Comparison of ENCODE assay signal across 10 mouse cellular contexts in the genomic region with DNA sequence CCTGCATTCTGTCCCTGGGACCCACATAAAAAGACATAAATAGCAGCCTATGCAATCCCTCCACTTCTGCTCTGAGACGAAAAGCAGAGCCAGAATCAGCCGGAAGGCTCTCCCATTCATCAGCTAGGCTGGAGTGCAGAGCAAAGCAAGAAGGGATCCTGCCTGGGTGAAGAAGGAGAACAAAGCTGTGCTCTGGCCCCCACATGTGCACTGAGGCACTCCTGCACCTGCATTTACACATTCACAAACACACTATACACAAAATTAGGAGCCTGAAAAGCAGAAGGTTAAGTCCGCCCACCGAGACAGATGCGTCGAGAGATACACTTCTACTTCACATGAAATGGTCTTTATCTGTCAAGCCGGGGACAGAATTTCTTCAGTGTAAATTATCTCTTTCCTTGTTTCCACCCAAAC. TPM values are rescaled to one million over a fixed set of nuclear protein-coding genes. Genes with fewer than 3 reads are reported as not detected.
DNase-seq lines count a peak whose midpoint lies in the region; ATAC-seq and TF ChIP-seq lines count a peak whose summit lies in the region.
"Had no signal": no experiment of that assay in that cellular context is flagged by ENCODE, and none has a peak within 500 bp of the region (broad histone marks: within the 10 kb centered on the region; RNA-seq: fewer than 3 reads in every experiment).

No protein-coding gene starts in this region.

- peak overlapping the region; percentile 13; the same call in 1 of the 2 replicates for H3K4me3 ChIP-seq in forebrain, embryonic 10.5 days
- no peak overlapping the region for H3K4me3 ChIP-seq in forebrain, embryonic 15.5 days
- H3K4me3 ChIP-seq in intestine, embryonic 16.5 days (ENCODE audit: low read length), result no peak overlapping the region
- no peak overlapping the region for H3K4me3 ChIP-seq in stomach, postnatal 0 days (ENCODE audit: low read depth, low read length)
- H3K4me3 ChIP-seq in hindbrain, embryonic 14.5 days (replicated peaks; ENCODE audit: low read length), result no peak overlapping the region
- H3K4me3 ChIP-seq: embryonic facial prominence, embryonic 13.5 days had no signal

- peak overlapping the region; percentile 63 for H3K27ac ChIP-seq in forebrain, embryonic 10.5 days
- no peak overlapping the region for H3K27ac ChIP-seq in forebrain, embryonic 15.5 days (replicated peaks)
- H3K27ac ChIP-seq in intestine, embryonic 16.5 days (ENCODE audit: low read length), result peak overlapping the region; percentile 46
- H3K27ac ChIP-seq in stomach, postnatal 0 days (replicated peaks), result peak overlapping the region; percentile 14; the same call in 1 of the 2 replicates
- H3K27ac ChIP-seq in hindbrain, embryonic 14.5 days, result no peak overlapping the region
- H3K27ac ChIP-seq: embryonic facial prominence, embryonic 13.5 days had no signal

- no peak for ATAC-seq in forebrain, embryonic 15.5 days (replicated peaks)
- ATAC-seq in intestine, embryonic 16.5 days, result peak; percentile 14; the same call in 1 of the 2 replicates
- peak; percentile 9; the same call in 1 of the 2 replicates for ATAC-seq in stomach, postnatal 0 days (ENCODE audit: low FRiP score, low TSS enrichment)
- ATAC-seq in hindbrain, embryonic 14.5 days (ENCODE audit: low FRiP score), result no peak

- TF ChIP-seq CTCF in stomach, postnatal 0 days (IDR thresholded peaks at IDR 0.05; ENCODE audit: low read depth), result no peak

- H3K9me3 ChIP-seq in forebrain, embryonic 10.5 days, result no peaks in the 10 kb centered on the region
- H3K9me3 ChIP-seq in forebrain, embryonic 15.5 days, result no peaks in the 10 kb centered on the region
- H3K9me3 ChIP-seq in intestine, embryonic 16.5 days (ENCODE audit: control insufficient read depth, low read length), result no peaks in the 10 kb centered on the region
- no peaks in the 10 kb centered on the region for H3K9me3 ChIP-seq in stomach, postnatal 0 days (ENCODE audit: control insufficient read depth, low read length)
- H3K9me3 ChIP-seq in hindbrain, embryonic 14.5 days (ENCODE audit: control insufficient read depth, low read length), result no peaks in the 10 kb centered on the region
- H3K9me3 ChIP-seq: embryonic facial prominence, embryonic 13.5 days had no signal

- 70% methylated on average over 7 of the region's 7 CpGs for whole genome bisulfite sequencing in forebrain, embryonic 10.5 days
- 61% methylated on average over 7 of the region's 7 CpGs for WGBS in forebrain, embryonic 15.5 days
- 39% methylated on average over 7 of the region's 7 CpGs for WGBS in intestine, embryonic 16.5 days
- WGBS in stomach, postnatal 0 days, result 43% methylated on average over 7 of the region's 7 CpGs
- WGBS in hindbrain, embryonic 14.5 days, result 76% methylated on average over 7 of the region's 7 CpGs

- DNase-seq in forebrain, embryonic 10.5 days (ENCODE audit: extremely low spot score, low spot score), result no peak
- DNase-seq in right cerebral cortex, adult 2 months (ENCODE audit: low spot score in 2 of 2), result peak; percentile 32 to 53
- DNase-seq in right cerebral cortex, postnatal 14 days, result no peak
- peak; percentile 19 for DNase-seq in stomach, postnatal 0 days (ENCODE audit: low spot score)
- DNase-seq in adrenal gland, postnatal 4 days (ENCODE audit: low spot score in 2 of 2), result no peak
- no peak for DNase-seq in hindbrain, embryonic 14.5 days (ENCODE audit: low spot score)

- no peak overlapping the region for H3K4me2 ChIP-seq in forebrain, embryonic 15.5 days (replicated peaks)
- H3K4me2 ChIP-seq in intestine, embryonic 16.5 days (ENCODE audit: low read depth, low read length), result 0 out of 2 replicates have a peak overlapping the region, but pooled peaks have one; percentile 0
- H3K4me2 ChIP-seq in stomach, postnatal 0 days (replicated peaks; ENCODE audit: low read depth), result 0 out of 2 replicates have a peak overlapping the region, but pooled peaks have one; percentile 5
- H3K4me2 ChIP-seq in hindbrain, embryonic 14.5 days (replicated peaks), result no peak overlapping the region
- H3K4me2 ChIP-seq: embryonic facial prominence, embryonic 13.5 days had no signal

- peaks cover 13% of the 10 kb centered on the region for H3K27me3 ChIP-seq in forebrain, embryonic 10.5 days (ENCODE audit: poor library complexity, severe bottlenecking)
- no peaks in the 10 kb centered on the region for H3K27me3 ChIP-seq in forebrain, embryonic 15.5 days
- no peaks in the 10 kb centered on the region for H3K27me3 ChIP-seq in intestine, embryonic 16.5 days (replicated peaks; ENCODE audit: control insufficient read depth, insufficient read depth, low read length)
- no peaks in the 10 kb centered on the region for H3K27me3 ChIP-seq in stomach, postnatal 0 days (ENCODE audit: control insufficient read depth, insufficient read depth, low read length)
- no peaks in the 10 kb centered on the region for H3K27me3 ChIP-seq in hindbrain, embryonic 14.5 days (ENCODE audit: control insufficient read depth, insufficient read depth, low read length)

- H3K4me1 ChIP-seq in forebrain, embryonic 10.5 days, result peaks cover 8% of the 10 kb centered on the region; the same call in 1 of the 2 replicates
- no peaks in the 10 kb centered on the region for H3K4me1 ChIP-seq in forebrain, embryonic 15.5 days
- peaks cover 14% of the 10 kb centered on the region for H3K4me1 ChIP-seq in intestine, embryonic 16.5 days (ENCODE audit: control insufficient read depth, insufficient read depth, low read length)
- no peaks in the 10 kb centered on the region for H3K4me1 ChIP-seq in stomach, postnatal 0 days (replicated peaks; ENCODE audit: control insufficient read depth, insufficient read depth)
- no peaks in the 10 kb centered on the region for H3K4me1 ChIP-seq in hindbrain, embryonic 14.5 days (replicated peaks; ENCODE audit: control insufficient read depth, insufficient read depth, low read length)
- H3K4me1 ChIP-seq: embryonic facial prominence, embryonic 13.5 days had no signal

- no peak for TF ChIP-seq EP300 in stomach, postnatal 0 days (optimal IDR thresholded peaks at IDR 0.05)

- no peaks in the 10 kb centered on the region for H3K36me3 ChIP-seq in forebrain, embryonic 10.5 days (replicated peaks)
- no peaks in the 10 kb centered on the region for H3K36me3 ChIP-seq in forebrain, embryonic 15.5 days
- H3K36me3 ChIP-seq in intestine, embryonic 16.5 days (ENCODE audit: control insufficient read depth, insufficient read depth, low read length), result no peaks in the 10 kb centered on the region
- H3K36me3 ChIP-seq in stomach, postnatal 0 days (ENCODE audit: control insufficient read depth, insufficient read depth, low read length), result no peaks in the 10 kb centered on the region
- no peaks in the 10 kb centered on the region for H3K36me3 ChIP-seq in hindbrain, embryonic 14.5 days (replicated peaks; ENCODE audit: control insufficient read depth, insufficient read depth)
- H3K36me3 ChIP-seq: embryonic facial prominence, embryonic 13.5 days had no signal

- H3K9ac ChIP-seq in forebrain, embryonic 15.5 days (replicated peaks), result no peak overlapping the region
- no peak overlapping the region for H3K9ac ChIP-seq in intestine, embryonic 16.5 days (ENCODE audit: low read depth, low read length)
- H3K9ac ChIP-seq in stomach, postnatal 0 days (ENCODE audit: low read length), result no peak overlapping the region
- H3K9ac ChIP-seq in hindbrain, embryonic 14.5 days, result no peak overlapping the region
- H3K9ac ChIP-seq: embryonic facial prominence, embryonic 13.5 days had no signal

RNA-seq across cellular contexts. Expression of gene Evi5, which starts 1.0 kb away (rescaled TPM):
- polyA plus RNA-seq in forebrain, embryonic 10.5 days (2016; fragmentation: Nextera tagmentation; extraction: Ambion mirVana), result 48.0 and 49.6 TPM in 2 replicates
- 54.6 and 57.2 TPM in 2 replicates for polyA plus RNA-seq in forebrain, embryonic 15.5 days (2015; fragmentation: Nextera tagmentation; extraction: Ambion mirVana)
- polyA plus RNA-seq in intestine, embryonic 16.5 days (2015; fragmentation: Nextera tagmentation; extraction: Ambion mirVana), result 49.1 and 53.4 TPM in 2 replicates
- polyA plus RNA-seq in stomach, postnatal 0 days (2015; fragmentation: Nextera tagmentation; extraction: Ambion mirVana), result 39.5 and 39.7 TPM in 2 replicates
- 10 to 100 TPM; 69.9 to 75.1 TPM for total RNA-seq in adrenal gland, postnatal 4 days (2021)
- 49.1 and 53.3 TPM in 2 replicates for polyA plus RNA-seq in hindbrain, embryonic 14.5 days (2014; fragmentation: Nextera tagmentation; extraction: Ambion mirVana)

RNA-seq across cellular contexts. Expression of gene Rpl5, which starts 26.4 kb away (rescaled TPM):
- polyA plus RNA-seq in forebrain, embryonic 10.5 days (2016; fragmentation: Nextera tagmentation; extraction: Ambion mirVana), result 96.2 and 103 TPM in 2 replicates
- 69.9 and 71.3 TPM in 2 replicates for polyA plus RNA-seq in forebrain, embryonic 15.5 days (2015; fragmentation: Nextera tagmentation; extraction: Ambion mirVana)
- polyA plus RNA-seq in intestine, embryonic 16.5 days (2015; fragmentation: Nextera tagmentation; extraction: Ambion mirVana), result 61.6 and 69.3 TPM in 2 replicates
- polyA plus RNA-seq in stomach, postnatal 0 days (2015; fragmentation: Nextera tagmentation; extraction: Ambion mirVana), result 35.7 and 36.1 TPM in 2 replicates
- total RNA-seq in adrenal gland, postnatal 4 days (2021), result 100 to 1,000 TPM; 110 to 113 TPM
- polyA plus RNA-seq in hindbrain, embryonic 14.5 days (2014; fragmentation: Nextera tagmentation; extraction: Ambion mirVana), result 52.2 and 62.2 TPM in 2 replicates

RNA-seq across cellular contexts. Expression of gene Ube2d2b, which starts 44.0 kb away (rescaled TPM):
- polyA plus RNA-seq in forebrain, embryonic 10.5 days (2016; fragmentation: Nextera tagmentation; extraction: Ambion mirVana), result 0.21 and 0.30 TPM in 2 replicates
- polyA plus RNA-seq in forebrain, embryonic 15.5 days (2015; fragmentation: Nextera tagmentation; extraction: Ambion mirVana), result 0.10 and 0.14 TPM in 2 replicates
- polyA plus RNA-seq in intestine, embryonic 16.5 days (2015; fragmentation: Nextera tagmentation; extraction: Ambion mirVana), result 0.07 TPM in 2 replicates
- polyA plus RNA-seq in stomach, postnatal 0 days (2015; fragmentation: Nextera tagmentation; extraction: Ambion mirVana), result not detected in 2 replicates
- total RNA-seq in adrenal gland, postnatal 4 days (2021), result not detected
- polyA plus RNA-seq in hindbrain, embryonic 14.5 days (2014; fragmentation: Nextera tagmentation; extraction: Ambion mirVana), result 0.12 and 0.23 TPM in 2 replicates
- total RNA-seq: left cerebral cortex, postnatal 14 days had no signal

Comparison
In these comparisons a context has a peak if more than half of its experiments do, and no peak if none do; other contexts are left out.
1. DNase-seq: peak in right cerebral cortex, adult 2 months (2 of 2) and stomach, postnatal 0 days (single experiment); none in forebrain, embryonic 10.5 days (single experiment), right cerebral cortex, postnatal 14 days (single experiment), adrenal gland, postnatal 4 days (0 of 2) and hindbrain, embryonic 14.5 days (single experiment).
2. H3K27ac ChIP-seq: peak in forebrain, embryonic 10.5 days (single experiment), intestine, embryonic 16.5 days (single experiment) and stomach, postnatal 0 days (single experiment); none in forebrain, embryonic 15.5 days (single experiment) and hindbrain, embryonic 14.5 days (single experiment).
3. ATAC-seq: peak in intestine, embryonic 16.5 days (single experiment) and stomach, postnatal 0 days (single experiment); none in forebrain, embryonic 15.5 days (single experiment) and hindbrain, embryonic 14.5 days (single experiment).
4. H3K4me2 ChIP-seq: peak in intestine, embryonic 16.5 days (single experiment) and stomach, postnatal 0 days (single experiment); none in forebrain, embryonic 15.5 days (single experiment) and hindbrain, embryonic 14.5 days (single experiment).